Mouse (Mus musculus): ENCODE results near the gene Ap1m1.
A peak's percentile ranks its signal among the peaks of the same experiment; 100 is the strongest.

Gene Ap1m1

DNA sequence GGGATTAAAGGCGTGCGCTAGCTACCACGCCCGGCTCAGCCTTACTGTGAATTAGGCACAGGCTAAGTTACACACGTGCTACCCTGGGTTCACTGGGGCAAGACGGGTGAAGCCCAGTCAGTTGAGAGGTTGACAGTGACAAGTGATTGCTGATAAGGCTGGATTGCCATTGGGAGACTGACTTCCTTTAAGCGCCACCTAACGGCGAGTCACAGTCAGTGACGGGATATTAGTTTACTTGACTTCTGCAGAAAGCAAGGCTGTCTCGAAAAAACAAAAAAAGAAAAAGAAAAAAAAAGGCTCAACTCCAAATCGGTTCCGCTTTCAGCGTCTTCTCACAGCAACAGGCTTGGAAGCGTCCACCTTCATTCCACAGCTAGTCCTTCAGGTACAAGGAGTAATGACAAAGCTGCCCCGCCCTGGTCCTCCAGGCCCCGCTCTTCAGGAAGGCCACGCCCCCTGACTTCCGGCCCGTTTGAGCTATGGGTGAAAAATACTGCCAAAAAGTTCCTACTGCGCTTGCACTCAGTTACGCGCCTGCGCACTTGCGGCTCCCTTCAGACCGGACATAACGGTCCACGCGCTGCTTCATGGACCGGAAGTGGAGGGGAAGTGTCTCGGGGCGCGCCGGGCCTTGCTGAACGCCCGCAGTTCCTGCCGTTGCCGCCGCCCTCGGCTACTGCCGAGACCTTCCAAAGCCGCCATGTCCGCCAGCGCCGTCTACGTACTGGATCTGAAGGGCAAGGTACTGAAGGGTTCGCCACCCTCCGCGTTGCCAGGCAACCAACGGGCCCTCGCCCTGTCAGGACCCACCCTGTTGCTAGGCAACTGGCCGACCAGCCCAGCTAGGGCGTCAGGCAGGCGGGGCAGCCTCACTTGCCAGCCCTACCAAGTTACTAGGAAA lies at the start of gene Ap1m1:
Ap1m1 (plus strand) TSS at position 520 of the 904 bp plus-strand sequence.
- DNase-seq (ENCODE audit: low spot score in 2 of 2) = peak; percentile 98

DNA sequence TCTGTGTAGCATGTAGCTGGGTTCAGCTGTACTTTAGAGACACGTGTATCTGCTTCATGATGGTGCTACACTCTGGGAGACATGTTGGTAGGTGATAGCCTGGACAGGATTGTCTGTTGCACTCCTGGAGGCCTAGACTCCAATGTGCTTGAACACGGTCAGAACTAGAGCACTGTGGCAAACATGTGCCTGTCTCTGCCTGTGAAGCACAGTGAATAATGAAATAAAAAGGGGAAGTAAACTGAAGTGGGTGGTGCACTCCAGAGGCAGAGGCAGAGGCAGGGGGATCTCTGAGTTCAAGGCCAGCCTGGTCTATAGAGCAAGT lies 49.6 kb upstream of the Ap1m1 start:
- DNase-seq (ENCODE audit: low spot score in 2 of 2) = no peak

DNA sequence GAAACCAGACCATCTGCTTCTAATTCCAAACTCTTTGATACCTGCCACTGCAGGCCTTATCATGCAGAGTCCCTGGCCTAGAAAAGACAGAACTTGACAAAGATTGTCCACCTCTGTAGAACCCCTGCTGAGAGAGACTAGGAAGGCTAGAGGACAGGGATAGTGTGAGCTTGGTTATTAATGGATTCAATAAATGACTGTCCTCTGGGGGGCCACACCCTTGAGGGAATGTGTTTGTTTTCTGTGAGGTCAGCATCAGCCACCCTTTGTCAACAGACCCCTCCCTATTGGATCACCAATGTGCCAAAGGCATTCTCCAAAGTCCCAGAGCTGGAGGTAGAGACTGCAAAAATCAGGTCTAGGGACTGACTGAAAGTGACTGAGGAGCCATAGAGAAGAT lies 47.8 kb upstream of the Ap1m1 start:
- DNase-seq (ENCODE audit: low spot score in 2 of 2) = no peak

DNA sequence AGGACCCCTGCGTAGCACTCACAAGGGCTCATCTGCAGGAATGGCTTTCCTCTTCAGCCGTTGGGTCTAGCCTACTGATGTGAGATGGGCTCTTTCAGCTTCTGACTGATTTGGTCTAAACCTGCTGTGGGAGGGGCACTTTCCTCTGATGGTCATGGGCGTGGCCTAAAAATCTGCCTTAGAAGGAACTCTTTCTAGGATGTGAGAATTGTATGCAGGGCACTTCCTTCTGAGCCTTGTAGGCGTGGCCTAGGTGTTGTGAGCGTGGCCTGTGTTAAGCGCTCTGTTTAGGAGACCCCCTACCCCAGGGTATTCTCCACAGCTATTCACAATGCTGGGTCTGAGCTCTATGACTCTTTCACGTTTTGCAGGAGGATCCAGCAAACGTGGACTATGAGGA lies 41.8 kb upstream of the Ap1m1 start:
- DNase-seq (ENCODE audit: low spot score in 2 of 2) = no peak

DNA sequence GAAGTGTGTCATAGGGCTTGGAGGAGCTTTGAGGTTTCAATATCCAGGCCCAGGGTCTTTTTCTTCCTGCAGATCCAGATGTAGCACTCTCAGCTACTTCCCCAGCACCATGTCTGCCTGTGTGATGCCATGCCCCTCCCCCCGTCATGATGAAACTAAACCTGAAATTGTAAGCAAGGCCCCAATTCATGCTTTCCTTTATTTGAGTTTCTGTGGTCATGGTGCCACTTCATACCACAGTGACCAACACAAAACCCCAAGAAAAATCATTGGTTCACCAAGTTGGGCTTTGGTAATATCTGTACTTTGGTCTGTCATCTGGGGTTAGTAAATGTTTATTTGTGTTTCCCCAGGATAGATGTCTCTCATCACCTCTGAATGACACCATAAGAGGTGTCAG lies 31.2 kb upstream of the Ap1m1 start:
- no peak for DNase-seq (ENCODE audit: low spot score in 2 of 2)

DNA sequence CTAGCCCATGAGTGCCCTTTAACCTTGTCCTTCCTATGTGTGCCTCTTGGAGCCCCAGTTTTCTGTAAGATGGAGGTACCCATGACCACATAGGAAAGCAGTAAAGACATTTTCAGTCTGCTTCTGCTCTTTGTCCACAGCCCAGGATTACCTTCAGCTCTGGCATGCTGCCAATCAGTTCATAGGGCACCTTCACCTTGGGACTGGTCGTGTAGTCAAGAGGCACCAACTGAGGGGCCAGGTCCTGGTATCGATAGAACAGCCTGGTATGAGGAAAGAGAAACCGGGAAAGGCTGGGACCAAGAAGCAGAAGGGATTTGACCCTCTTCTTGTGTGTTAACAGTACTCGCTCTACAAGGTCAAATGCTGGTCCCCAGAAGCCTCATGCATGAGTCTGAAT lies 29.6 kb upstream of the Ap1m1 start:
- no peak for DNase-seq (ENCODE audit: low spot score in 2 of 2)

DNA sequence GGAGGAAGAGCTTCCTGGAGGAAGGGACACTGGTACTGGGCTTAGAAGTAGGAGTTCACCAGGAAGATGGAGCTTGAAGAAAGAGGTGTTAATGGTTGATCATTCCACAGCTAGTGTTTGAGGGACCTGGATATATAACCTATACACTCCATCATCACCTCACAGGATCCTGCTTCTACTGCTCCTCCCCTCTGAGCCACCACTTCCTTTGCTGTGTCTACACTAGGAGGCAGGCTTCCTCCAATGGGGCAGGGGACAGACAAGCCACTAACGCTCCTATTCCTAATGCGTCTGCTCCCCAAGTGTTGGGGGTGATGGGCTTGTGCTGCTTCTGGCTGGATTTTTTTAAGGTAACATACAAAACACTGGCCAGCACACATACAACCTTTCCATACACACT lies 29.1 kb upstream of the Ap1m1 start:
- DNase-seq (ENCODE audit: low spot score in 2 of 2) = no peak

DNA sequence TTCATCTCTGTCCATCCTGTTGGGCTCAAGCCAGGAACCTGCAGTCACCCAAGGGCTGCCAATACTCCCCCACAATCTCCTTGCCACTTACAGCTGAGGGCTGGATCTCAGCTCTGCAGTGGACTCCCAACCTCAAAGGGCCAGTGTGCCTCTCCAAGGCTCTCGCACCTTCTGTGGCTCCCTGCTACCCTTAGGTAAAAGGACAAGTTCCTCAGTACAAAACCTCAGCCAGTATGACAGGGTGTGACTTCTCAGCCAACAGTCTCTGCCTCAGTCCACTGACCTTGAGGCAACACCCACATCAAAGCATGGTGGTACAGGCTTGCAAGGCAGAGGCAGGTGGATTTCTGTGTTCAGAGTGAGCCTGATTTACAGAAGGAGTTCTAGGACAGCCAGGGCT lies 28.0 kb upstream of the Ap1m1 start:
- DNase-seq (ENCODE audit: low spot score in 2 of 2) = no peak

DNA sequence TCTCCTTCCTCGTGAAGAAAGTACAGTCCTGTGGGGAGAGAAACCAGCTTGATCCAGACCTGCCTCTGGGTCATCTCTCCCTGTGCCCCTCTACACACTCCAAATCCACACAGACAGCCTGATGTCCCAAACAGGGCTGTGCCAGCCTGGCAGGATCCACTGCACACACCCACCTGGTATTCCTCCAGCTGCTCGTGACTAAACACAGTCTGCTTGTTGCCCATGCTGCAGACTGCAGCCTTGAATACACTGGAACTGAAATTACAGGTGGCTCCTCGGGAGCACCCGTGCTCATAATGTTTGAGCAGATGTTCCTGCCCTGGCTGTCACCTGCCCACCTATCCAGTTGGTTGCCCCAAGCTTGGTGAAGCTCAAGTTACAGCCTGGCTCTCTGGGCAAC lies 27.1 kb upstream of the Ap1m1 start, which contains the start of gene Cib3:
Cib3 (minus strand) TSS at position 87 of the 400 bp plus-strand sequence.
- peak; percentile 7 to 20 for DNase-seq (ENCODE audit: low spot score in 2 of 2)

DNA sequence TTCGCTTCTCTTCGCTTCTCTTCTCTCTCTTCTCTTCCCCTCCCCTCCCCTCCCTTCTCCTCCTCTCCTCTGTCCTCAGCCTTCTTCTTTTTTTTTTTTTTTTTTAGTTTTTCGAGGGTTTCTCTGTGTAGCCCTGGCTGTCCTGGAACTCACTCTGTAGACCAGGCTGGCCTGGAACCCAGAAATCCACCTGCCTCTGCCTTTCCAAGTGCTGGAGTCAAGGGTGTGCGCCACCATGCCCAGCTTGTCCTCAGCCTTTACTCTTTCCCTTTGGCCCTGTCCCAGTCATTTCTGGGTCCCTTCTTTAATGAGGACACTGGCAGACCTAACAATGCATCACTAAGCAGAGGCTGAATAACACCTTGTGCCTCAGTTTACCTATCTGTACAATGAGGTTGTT lies 26.3 kb upstream of the Ap1m1 start, which contains the start of gene Gm11034:
Gm11034 (minus strand) TSS at position 101 of the 400 bp plus-strand sequence.
- no peak for DNase-seq (ENCODE audit: low spot score in 2 of 2)

DNA sequence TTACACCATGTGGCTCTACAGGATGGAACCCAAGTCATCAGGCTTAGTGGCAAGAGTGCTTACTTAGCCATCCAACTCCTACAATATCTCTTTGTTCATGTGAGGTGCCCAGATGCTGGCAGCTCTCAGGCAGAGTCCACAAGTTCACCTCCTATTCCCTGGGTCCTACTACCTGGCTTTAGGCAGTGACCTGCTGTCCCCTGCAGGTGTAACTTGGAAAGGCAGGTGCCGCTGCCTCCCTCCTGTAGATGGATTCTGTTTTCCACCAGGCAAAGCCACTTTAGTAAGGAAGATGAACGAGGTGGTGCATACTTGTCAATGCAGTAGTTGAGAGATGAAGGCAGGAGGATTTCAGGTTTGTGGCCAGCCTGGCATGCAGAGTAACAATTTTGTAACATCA lies 24.8 kb upstream of the Ap1m1 start:
- no peak for DNase-seq (ENCODE audit: low spot score in 2 of 2)

DNA sequence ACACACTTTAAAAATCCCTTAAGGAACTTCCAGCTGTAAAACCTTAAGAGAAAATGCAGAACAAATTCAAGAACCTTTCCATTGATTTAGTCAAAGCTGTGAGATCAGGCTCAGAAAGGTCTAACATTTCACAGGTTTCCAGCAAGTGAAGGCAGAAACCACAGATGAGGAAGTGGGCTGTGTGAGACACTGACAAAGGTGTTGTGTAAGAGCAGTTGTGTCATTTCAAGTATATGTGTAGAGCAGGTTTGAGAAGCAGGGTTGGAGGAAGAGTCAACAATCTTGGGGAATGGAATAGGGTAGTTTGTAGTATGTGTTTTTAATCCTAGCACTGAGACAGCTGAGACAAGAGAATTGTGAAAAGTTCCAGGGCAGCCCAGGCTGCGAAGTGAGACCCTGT lies 23.9 kb upstream of the Ap1m1 start:
- no peak for DNase-seq (ENCODE audit: low spot score in 2 of 2)

DNA sequence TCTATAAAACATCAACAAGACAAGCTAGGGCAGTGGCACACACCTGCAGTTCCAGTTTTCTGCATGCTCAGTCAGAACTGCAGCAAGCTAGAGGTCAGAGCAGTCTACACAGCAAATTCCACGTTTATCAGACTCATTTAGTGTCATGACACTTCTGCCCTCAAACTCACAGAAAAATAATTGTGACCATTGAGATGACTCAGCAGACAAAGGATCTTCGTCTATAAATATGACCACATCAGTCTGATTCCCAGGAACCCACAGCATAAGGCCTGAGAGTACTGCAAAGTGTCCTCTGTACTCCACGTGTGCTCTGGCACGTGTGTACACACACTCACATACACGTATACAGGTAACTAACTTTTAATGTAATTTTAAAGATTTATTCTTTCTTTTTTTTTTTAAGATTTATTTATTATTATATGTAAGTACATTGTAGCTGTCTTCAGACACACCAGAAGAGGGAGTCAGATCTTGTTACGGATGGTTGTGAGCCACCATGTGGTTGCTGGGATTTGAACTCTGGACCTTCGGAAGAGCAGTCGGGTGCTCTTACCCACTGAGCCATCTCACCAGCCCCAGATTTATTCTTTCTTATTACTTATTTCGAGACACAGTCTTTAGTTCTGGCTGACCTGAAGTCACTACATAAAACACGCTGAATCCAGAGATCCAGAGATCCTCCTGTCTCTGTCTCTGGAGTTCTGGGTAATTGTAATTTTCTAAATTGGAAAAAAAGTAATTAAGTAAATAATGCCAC lies 20.9 kb upstream of the Ap1m1 start:
- no peak for DNase-seq (ENCODE audit: low spot score in 2 of 2)

DNA sequence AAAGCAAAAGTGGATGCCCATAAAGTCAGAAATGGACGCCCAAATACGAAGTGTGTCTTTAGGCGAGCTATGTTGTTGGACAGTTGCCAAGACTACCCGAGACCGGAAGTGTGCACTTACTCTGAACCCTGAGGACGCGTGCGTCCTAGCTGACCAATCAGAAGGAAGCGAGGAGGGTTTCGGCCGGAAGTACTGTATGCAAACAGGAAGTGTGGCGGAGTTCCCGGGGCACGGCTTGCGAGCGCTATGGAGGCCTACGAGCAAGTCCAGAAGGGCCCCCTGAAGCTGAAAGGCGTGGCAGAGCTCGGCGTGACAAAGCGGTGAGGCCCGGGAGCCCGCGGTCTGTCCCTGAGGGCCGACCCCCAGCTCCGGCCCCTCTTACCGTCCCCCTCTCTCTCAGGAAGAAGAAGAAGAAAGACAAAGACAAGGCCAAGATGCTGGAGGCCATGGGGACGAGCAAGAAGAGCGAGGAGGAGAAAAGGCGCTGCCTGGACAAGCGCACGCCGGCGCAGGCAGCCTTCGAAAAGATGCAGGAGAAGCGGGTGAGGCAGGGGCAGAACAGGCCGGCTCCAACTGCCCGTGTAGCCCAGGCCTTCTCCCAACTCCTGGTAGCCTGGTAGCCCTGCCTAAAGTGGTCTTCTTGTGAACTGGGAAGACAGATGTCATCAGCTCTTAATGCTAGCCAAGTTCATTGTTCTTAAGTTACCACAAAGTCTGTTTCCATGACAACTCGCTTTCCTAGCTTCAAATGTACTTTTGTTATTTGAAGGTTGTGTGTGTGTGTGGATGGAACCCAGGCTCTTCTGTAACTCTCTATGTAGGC lies 20.1 kb upstream of the Ap1m1 start, which contains the start of gene Fam32a:
Fam32a (plus strand) TSS at position 190 of the 823 bp plus-strand sequence.
- DNase-seq (ENCODE audit: low spot score in 2 of 2) = peak; percentile 83 to 90

DNA sequence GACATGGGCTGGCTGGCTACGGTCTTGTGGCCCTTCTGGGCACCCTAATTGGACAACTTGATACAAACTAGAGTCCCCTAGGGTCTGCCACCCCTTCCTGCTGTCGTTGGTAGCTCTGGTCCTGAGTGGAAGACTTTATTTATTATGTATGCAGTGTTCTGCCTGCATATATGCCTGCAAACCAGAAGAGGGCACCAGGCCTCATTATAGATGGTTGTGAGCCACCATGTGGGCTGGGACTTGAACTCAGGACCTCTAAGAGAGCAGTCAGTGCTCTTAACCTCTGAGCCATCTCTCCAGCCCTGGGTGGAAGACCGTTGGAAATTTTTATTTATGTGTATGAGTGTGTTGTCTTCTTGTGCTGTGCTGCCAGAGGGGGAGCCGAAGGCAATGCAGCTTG lies 19.1 kb upstream of the Ap1m1 start:
- no peak for DNase-seq (ENCODE audit: low spot score in 2 of 2)

DNA sequence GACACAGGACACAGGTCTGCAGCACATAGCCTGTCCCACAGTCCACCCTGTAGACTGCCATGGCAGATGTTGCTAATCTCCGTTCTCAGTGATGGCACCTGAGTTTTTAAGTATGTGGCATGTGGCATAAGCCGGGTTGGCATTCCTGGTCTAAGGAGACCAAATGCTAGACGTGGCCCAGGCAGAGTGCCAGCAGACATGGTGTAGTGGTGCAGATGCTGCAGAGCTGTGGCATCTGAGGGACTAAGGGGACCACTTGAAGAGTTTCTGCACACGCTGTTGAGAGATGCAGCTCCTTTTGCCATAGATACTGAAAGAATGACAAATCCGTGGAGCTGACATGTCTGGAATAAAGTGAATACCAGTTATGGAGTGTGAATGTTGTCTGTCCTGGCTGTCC lies 17.2 kb upstream of the Ap1m1 start:
- DNase-seq (ENCODE audit: low spot score in 2 of 2) = no peak

DNA sequence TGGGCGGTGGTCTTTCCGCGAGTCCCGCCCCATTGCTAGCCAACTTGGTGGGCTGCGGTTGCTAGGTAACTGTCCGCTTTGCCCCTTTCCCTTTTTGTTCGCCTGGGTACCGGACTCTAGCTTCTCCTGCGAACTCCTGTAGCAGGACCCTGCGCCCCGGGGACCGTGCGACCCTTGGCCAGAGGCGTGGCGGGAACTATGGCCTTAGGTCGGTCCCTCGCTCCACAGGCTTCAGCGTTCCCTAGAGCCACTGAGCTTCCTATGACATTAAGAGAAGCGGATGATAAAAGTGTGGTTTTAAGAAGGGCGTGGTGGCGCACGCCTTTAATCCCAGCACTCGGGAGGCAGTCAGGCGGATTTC lies 565 bp downstream of the Ap1m1 start:
- no peak for DNase-seq (ENCODE audit: low spot score in 2 of 2)

DNA sequence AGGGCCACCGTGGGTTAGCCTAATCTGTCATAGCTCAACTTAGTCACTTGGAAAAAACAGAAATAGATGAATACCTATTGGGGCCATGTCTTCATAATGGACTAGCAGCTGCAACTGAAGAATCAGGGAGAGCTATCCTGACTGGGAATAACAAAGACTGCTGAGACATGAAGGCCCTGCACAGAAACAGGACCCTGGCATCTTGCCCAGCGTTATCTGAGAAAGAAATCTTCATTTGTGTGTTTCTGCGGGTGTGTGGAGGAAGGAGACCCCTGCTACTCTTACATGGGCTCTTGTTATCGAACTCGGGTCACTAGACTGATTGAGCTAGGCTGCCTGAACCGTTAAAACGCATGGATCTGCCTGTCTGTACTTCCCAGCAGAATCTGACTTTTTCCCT lies 1.1 kb downstream of the Ap1m1 start:
- no peak for DNase-seq (ENCODE audit: low spot score in 2 of 2)

DNA sequence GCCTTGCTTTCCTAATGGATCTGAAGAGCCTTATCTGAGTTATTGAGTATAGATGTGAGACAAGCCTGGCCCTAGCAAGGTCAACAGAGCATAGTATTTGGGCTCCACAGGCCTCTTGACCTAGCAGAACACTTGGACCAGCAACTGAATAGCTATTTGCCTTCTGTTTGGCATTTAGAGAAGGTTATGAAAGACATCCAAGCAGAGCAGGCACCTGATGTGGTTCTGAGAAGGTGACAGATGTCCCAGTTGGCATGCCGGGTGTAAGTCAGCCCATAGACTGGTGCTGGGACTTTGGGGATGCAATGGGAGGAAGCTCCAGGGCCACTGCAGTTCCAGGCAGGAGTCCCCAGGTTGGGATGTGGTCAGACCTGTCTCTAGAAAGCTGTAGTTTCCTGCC lies 2.4 kb downstream of the Ap1m1 start:
- no peak for DNase-seq (ENCODE audit: low spot score in 2 of 2)

DNA sequence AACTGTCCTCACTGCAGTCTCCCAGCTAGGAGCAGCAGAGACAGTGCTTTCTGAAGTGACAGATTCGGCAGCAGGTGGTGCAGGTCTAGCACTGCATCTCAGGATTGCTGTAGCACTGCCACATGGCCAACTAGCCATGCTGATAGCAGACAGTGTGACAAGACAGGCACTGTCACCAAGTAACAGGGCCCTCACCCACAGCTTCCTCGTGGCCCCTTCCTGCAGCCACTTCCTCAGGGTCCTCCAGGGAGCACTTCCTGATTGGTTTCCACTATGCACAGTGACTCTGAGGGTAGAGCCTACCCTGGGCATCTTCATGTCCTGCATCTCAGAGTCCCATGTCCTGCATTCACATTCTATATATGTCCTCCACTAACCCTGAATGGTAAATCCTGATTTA lies 4.8 kb downstream of the Ap1m1 start:
- no peak for DNase-seq (ENCODE audit: low spot score in 2 of 2)

DNA sequence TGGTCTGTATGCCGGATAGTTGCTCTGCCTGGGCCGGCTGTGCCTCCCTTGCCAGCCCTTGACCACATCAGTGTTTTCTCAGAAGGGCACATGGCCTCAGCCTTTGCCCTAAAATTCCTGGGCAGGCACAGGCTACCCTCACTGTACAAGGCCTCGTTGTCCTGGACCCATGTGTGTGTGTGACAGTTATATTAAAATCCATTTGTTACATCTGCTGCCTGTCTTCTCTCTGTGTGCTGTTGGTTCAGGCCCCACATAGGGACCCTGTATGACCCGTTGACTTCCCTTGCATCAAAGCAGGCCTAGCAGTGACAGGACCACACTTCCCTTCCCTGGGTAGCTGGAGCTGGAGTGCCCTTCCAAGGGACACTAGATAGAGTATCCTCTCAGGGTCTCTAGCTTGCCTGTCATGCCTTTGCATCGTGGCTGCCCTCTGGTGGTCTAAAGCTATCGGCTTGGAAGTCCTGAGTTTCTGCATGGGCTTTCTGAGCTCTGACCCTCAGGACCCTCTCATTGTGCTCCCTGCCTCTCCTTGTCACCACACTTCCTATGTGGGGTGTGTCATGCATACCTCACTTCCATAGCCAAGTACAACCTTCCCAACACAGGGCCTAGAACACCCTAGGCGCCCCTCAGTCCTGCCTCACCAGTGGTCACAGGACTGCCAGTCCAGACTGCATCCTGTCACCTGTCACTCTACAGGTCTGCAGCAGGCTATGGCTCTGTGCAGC lies 17.5 kb downstream of the Ap1m1 start:
- peak in 1 of 2 experiments; percentile 32 for DNase-seq (ENCODE audit: low spot score in 2 of 2)

DNA sequence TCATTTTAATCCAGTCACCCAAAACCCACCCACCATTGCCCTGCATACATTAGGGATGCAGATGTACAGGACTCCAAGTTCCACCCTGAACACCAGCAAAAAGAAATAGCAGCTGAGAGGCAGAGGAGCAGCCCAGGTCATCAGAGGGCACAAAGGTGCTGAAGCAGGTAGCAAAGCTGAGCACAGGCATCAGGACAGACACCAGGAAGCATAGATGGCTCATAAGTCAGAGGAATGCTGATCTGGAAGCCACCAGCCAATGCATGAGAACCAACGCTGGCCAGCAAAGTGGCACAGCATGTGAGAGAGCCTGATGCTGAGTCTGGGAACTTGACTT lies 18.1 kb downstream of the Ap1m1 start:
- DNase-seq (ENCODE audit: low spot score in 2 of 2) = no peak
